Mouse (Mus musculus) forebrain, embryonic 14.5 days (tissue): ENCODE data around the gene Sox6. TPM values are rescaled to one million over a fixed set of nuclear protein-coding genes. Genes with fewer than 3 reads are reported as not detected.
A peak's percentile ranks its signal among the peaks of the same experiment; 100 is the strongest.

Experiments
- ATAC-seq: fragments of 200-750 bp; cut with Nextera tagmentation; 2 replicates; pipeline ENCODE4 v1.8.0; 2017; ENCODE audit warnings: mild to moderate bottlenecking, moderate library complexity
- DNase-seq: peaks from one replicate; pipeline ENCODE4 v3.0.0-alpha.2; 2015; ENCODE audit warnings: low spot score
- H3K27ac ChIP-seq: fragments of 300-500 bp; sonication (generic); 2 replicates; pipeline ENCODE4 v1.5.1; 2014; ENCODE audit warnings: low read depth, mild to moderate bottlenecking, control low read depth, low read length, moderate library complexity
- H3K27me3 ChIP-seq: fragments of 300-500 bp; sonication (generic); replicated peaks from 2 replicates; pipeline ENCODE4 v1.6.1; 2014; ENCODE audit warnings: low read length, control low read depth, mixed read lengths; ENCODE audit not compliant: control insufficient read depth, insufficient read depth
- H3K36me3 ChIP-seq: fragments of 300-500 bp; sonication (generic); 2 replicates; pipeline ENCODE4 v1.6.1; 2014; ENCODE audit warnings: low read length, control low read depth; ENCODE audit not compliant: control insufficient read depth, insufficient read depth
- H3K4me1 ChIP-seq: fragments of 300-500 bp; sonication (generic); 2 replicates; pipeline ENCODE4 v1.6.1; 2014; ENCODE audit warnings: antibody characterized with exemption, low read length, control low read depth; ENCODE audit not compliant: control insufficient read depth, insufficient read depth
- H3K4me2 ChIP-seq: fragments of 300-500 bp; sonication (generic); 2 replicates; pipeline ENCODE4 v1.6.1; 2014; ENCODE audit warnings: mild to moderate bottlenecking, control low read depth, low read length
- H3K4me3 ChIP-seq: fragments of 300-500 bp; sonication (generic); 2 replicates; pipeline ENCODE4 v1.5.1; 2014; ENCODE audit warnings: low read depth, low read length, control low read depth
- H3K9ac ChIP-seq: fragments of 300-500 bp; sonication (generic); 2 replicates; pipeline ENCODE4 v1.6.1; 2014; ENCODE audit warnings: mild to moderate bottlenecking, low read length, control low read depth, moderate library complexity
- H3K9me3 ChIP-seq: fragments of 300-500 bp; sonication (generic); replicated peaks from 2 replicates; pipeline ENCODE4 v1.6.1; 2016; ENCODE audit warnings: low read length, control low read depth, mixed read lengths; ENCODE audit not compliant: control insufficient read depth
- WGBS: fragments of 180-500 bp; shearing (Covaris S2); extraction: QIAGEN DNeasy Blood & Tissue Kit; methylation state at CpG from one replicate; pipeline ENCODE4 v1.1.7; 2014; 5-methylcytosine and 5-hydroxymethylcytosine counted together
- polyA plus RNA-seq: library from polyadenylated mRNA; unstranded; fragments of >200 nt; fragmentation: Nextera tagmentation; extraction: Ambion mirVana; gene quantifications from 2 replicates; pipeline ENCODE4 v1.2.1, GENCODE M21; 2014

Sox6 gene
- polyA plus RNA-seq, 1 experiment from 2014 or later, result 78.4 TPM

GRCm38 (mm10) chr7:115889926-115890325 is 148.7 kb downstream of the Sox6 start:
- Histone ChIP-seq H3K9me3 (no peaks in the 10 kb centered on the region), H3K4me1 (0 out of 2 replicates have a peak, but pooled peaks cover 2% of the 10 kb centered on the region), H3K4me2 (no peak overlapping the region), H3K36me3 (no peaks in the 10 kb centered on the region), H3K27ac (no peak overlapping the region), H3K4me3 (no peak overlapping the region), H3K27me3 (no peaks in the 10 kb centered on the region), H3K9ac (no peak overlapping the region)
- 58% methylated on average over 7 of the region's 7 CpGs for WGBS
- DNase-seq (peak; percentile 76), ATAC-seq (peak; percentile 62)

- ATAC-seq, result no peak
- 92% methylated on average over 1 of the region's 1 CpGs for WGBS
- no peak overlapping the region for H3K4me3 ChIP-seq
These were observed 150.0 kb downstream of the Sox6 start for GRCm38 (mm10) chr7:115888561-115888960.

GRCm38 (mm10) chr7:115888120-115888519 is 150.5 kb downstream of the Sox6 start:
- H3K4me2 ChIP-seq, result no peak overlapping the region
- H3K36me3 ChIP-seq, result no peaks in the 10 kb centered on the region
- 0 out of 2 replicates have a peak, but pooled peaks cover 2% of the 10 kb centered on the region for H3K4me1 ChIP-seq
- H3K9ac ChIP-seq, result no peak overlapping the region
- no peak overlapping the region for H3K4me3 ChIP-seq
- no peak for DNase-seq
- no peak for ATAC-seq
- H3K27me3 ChIP-seq, result no peaks in the 10 kb centered on the region
- no peak overlapping the region for H3K27ac ChIP-seq
- 93% methylated on average over 7 of the region's 7 CpGs for WGBS
- no peaks in the 10 kb centered on the region for H3K9me3 ChIP-seq

More at GRCm38 (mm10) chr7:115888561-115888960, 150.0 kb downstream of the Sox6 start:
- DNase-seq, result no peak
- no peak overlapping the region for H3K4me2 ChIP-seq
- no peaks in the 10 kb centered on the region for H3K27me3 ChIP-seq
- H3K4me1 ChIP-seq, result 0 out of 2 replicates have a peak, but pooled peaks cover 2% of the 10 kb centered on the region
- no peak overlapping the region for H3K9ac ChIP-seq
- H3K36me3 ChIP-seq, result no peaks in the 10 kb centered on the region
- H3K9me3 ChIP-seq, result no peaks in the 10 kb centered on the region
- H3K27ac ChIP-seq, result no peak overlapping the region

- H3K9ac ChIP-seq, result no peak overlapping the region
- H3K4me3 ChIP-seq, result no peak overlapping the region
- no peak for DNase-seq
- H3K27ac ChIP-seq, result no peak overlapping the region
- 95% methylated on average over 2 of the region's 2 CpGs for WGBS
- no peaks in the 10 kb centered on the region for H3K27me3 ChIP-seq
- H3K36me3 ChIP-seq, result no peaks in the 10 kb centered on the region
- H3K4me2 ChIP-seq, result no peak overlapping the region
- H3K9me3 ChIP-seq, result no peaks in the 10 kb centered on the region
- no peak for ATAC-seq
- H3K4me1 ChIP-seq, result peaks cover 13% of the 10 kb centered on the region
These were observed 165.7 kb downstream of the Sox6 start for GRCm38 (mm10) chr7:115872903-115873302.

GRCm38 (mm10) chr7:115868504-115868903 is 170.1 kb downstream of the Sox6 start:
- no peak for ATAC-seq
- 37% methylated on average over 2 of the region's 2 CpGs for WGBS
- Histone ChIP-seq H3K4me1 (peaks cover 41% of the 10 kb centered on the region), H3K4me3 (no peak overlapping the region), H3K27ac (peak overlapping the region; percentile 71), H3K36me3 (no peaks in the 10 kb centered on the region), H3K9me3 (no peaks in the 10 kb centered on the region), H3K27me3 (no peaks in the 10 kb centered on the region), H3K4me2 (peak overlapping the region; percentile 42), H3K9ac (no peak overlapping the region)
- DNase-seq, result no peak

GRCm38 (mm10) chr7:115867518-115868270 is 170.9 kb downstream of the Sox6 start:
- Histone ChIP-seq H3K4me3 (no peak overlapping the region), H3K9me3 (no peaks in the 10 kb centered on the region), H3K9ac (0 out of 2 replicates have a peak overlapping the region, but pooled peaks have one; percentile 35), H3K4me2 (peak overlapping the region; percentile 42), H3K36me3 (no peaks in the 10 kb centered on the region), H3K4me1 (peaks cover 41% of the 10 kb centered on the region), H3K27ac (peak overlapping the region; percentile 71), H3K27me3 (no peaks in the 10 kb centered on the region)
- DNase-seq (peak; percentile 53), ATAC-seq (no peak)
- WGBS, result 4% methylated on average over 10 of the region's 10 CpGs

GRCm38 (mm10) chr7:115866698-115867500 is 171.7 kb downstream of the Sox6 start:
- no peaks in the 10 kb centered on the region for H3K27me3 ChIP-seq
- H3K36me3 ChIP-seq, result no peaks in the 10 kb centered on the region
- peak overlapping the region; percentile 5; the same call in 1 of the 2 replicates for H3K9ac ChIP-seq
- no peak overlapping the region for H3K4me3 ChIP-seq
- DNase-seq (peak; percentile 56), ATAC-seq (peak; percentile 1)
- 2% methylated on average over 9 of the region's 9 CpGs for WGBS
- H3K27ac ChIP-seq, result peak overlapping the region; percentile 70
- peaks cover 41% of the 10 kb centered on the region for H3K4me1 ChIP-seq
- H3K9me3 ChIP-seq, result no peaks in the 10 kb centered on the region
- H3K4me2 ChIP-seq, result peak overlapping the region; percentile 42

- Histone ChIP-seq H3K4me2 (0 out of 2 replicates have a peak overlapping the region, but pooled peaks have one; percentile 42), H3K9me3 (no peaks in the 10 kb centered on the region), H3K27ac (peak overlapping the region; percentile 75), H3K9ac (no peak overlapping the region), H3K36me3 (no peaks in the 10 kb centered on the region), H3K27me3 (no peaks in the 10 kb centered on the region), H3K4me3 (no peak overlapping the region), H3K4me1 (peaks cover 41% of the 10 kb centered on the region)
- ATAC-seq (peak; percentile 84), DNase-seq (peak; percentile 93)
- WGBS, result 2% methylated on average over 9 of the region's 9 CpGs
These were observed 172.5 kb downstream of the Sox6 start for GRCm38 (mm10) chr7:115865979-115866697.
